Mouse (Mus musculus): ENCODE results near the gene Zfyve1.

DNA sequence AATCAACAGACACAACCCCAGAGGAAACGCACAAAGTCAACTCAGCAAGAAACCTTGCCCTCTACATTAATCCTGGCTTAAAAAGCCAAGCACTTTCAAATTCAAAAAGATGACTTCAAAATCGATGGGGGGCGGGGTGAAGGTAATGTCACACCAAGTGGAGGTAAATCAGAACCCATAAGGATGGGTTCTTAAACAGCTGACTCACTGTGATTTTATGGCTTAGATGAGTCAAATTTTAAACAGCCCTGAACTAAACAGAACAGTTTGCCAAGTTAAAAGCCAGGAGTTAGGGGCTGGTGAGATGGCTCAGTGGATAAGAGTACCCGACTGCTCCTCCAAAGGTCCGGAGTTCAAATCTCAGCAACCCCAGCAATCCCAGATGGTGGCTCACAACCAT, 10.4 kb downstream of the Zfyve1 start:
- TF ChIP-seq CTCF (IDR thresholded peaks at IDR 0.05; ENCODE audit: low read depth) (no peak), EP300 (IDR thresholded peaks at IDR 0.05; ENCODE audit: low read depth) (no peak)
